Mouse (Mus musculus) kidney, adult 2 months (tissue): ENCODE measurements around the gene Zbtb38.

Experiments
- CTCF ChIP-seq: fragments of 200-500 bp; conservative IDR thresholded peaks from 2 replicates; pipeline ENCODE4 v1.5.1; 2011; ENCODE audit warnings: low read depth, mild to moderate bottlenecking, control low read depth, low read length, moderate library complexity, mixed read lengths; ENCODE audit not compliant: insufficient read depth, insufficient read length
- POLR2A ChIP-seq: fragments of 200-500 bp; IDR thresholded peaks from one replicate; pipeline ENCODE4 v1.6.1; 2011; ENCODE audit warnings: low read depth, low read length, control low read depth

- TF ChIP-seq CTCF, result no peak
- no peak for TF ChIP-seq POLR2A
Measured at GRCm38 (mm10) chr9:96766078-96766477, 13.4 kb upstream of the Zbtb38 start.
